Mouse (Mus musculus) urinary bladder, postnatal 25 days (tissue): ENCODE data around the gene Cdc42ep4.

Source experiments
- DNase-seq: peaks from one replicate; pipeline ENCODE4 v3.0.0; 2022; ENCODE audit warnings: low spot score

Cdc42ep4 gene

DNA sequence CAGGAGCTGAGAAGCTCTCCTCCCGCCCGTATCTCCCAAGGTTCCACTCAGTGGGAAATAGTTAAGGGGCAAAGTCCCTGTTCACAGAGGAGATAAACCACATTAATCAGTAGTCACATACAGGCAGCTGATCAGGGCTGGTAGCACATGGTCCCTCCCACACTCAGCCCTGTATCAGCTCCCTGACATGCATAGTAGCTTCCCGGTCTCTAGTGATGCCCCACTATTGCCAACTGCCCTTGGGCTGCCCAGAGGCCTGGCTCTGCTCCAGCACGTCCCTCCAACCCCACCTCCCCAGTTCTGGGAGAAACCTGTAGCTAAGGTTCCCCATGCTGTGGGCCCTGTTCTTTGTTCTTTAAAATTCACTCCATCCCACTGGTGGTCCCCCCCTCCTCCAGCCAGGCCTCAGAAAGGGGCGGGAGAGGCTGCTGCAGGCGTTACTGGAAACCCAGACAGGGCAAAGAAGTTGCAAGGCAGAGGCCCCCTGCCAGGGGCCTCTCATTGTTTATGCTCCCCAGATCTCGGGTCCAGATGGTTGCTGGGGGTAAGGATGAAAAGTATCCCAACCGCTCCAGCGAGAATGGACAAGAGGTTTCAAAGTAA is 1.8 kb downstream of the Cdc42ep4 start:
- DNase-seq, result no peak

DNA sequence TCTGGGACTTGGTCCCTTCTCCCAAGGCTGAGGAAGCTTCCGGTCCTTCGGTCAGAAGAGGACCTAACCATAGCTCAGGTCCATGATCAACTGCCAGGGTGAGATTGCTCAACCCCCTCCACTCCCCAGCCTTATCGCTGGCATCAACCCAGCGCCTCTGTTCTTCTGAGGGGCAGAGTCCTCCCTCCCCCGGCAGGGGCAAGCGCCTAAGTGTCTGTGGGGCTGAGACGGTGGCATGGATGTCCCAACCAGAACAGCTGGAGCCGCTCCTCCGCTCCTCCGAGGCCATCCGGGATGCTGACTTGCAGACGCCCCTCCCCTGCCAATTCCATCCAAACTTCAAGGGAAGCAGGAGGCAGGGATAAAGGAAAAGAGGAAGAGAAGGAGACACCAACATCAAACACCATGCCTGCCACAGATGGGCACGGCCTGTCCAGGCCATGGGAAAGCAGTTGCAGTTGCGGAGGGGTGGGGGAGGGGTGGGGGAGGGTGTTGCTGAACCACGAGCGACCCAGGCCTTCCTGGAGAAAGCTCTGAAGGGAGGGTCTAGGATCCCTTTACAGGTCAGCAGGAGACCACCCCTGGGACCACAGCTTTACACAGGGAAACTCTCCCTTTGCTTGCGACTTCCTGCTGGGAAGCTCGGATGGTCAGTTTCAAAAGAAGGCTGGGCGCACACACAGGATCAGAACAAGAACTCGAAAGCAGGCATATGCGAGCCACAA is 2.7 kb downstream of the Cdc42ep4 start:
- peak; percentile 43 for DNase-seq

DNA sequence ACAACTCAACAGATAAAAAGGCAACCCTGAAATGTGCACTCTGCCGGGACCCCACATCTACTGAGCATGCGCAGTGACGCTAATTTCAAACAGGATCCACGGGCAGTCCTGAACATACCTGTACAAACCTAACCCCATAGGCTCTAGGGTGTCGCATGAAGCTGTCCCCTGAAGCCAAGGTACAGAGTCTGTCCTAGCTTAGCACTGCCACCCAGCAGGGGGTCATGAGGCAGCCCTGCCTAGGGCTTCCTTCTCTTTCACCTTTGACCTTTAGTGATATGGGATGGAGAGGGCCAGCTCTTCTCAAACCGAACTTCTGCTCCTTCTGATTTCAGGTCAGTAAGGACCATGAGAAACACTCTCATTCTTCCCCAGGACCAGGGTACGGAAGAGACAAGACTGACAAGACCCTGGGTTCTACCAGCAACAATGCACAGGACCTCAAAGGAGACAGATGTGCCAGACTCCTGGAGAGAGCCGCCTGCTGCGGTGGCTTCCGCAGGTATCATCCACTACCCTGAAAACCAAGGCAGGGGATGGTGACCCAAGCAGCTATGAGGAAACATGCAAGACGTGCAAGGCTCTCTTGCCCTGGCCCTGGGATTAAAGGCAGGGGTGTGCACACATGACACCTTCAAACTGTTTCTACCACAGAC is 3.8 kb downstream of the Cdc42ep4 start:
- no peak for DNase-seq

DNA sequence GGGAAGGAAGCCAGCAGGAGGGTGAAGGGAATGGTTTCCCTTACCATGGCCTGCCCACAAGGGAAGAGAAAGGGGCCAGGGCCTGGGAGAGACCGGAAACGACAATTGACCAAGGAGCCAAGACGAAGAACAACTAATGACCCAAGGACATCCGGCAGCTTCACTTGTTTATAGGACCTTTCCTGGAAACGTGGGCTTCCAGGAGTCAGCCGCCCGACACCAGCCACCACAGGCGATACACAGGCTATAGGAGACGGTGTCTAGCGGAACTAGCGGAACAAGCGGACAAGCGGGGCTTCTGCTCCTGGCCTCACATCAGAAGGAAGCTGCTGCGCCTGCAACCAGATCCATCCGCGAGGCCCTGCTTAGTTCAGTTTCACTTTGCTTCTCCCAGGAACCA is 4.6 kb downstream of the Cdc42ep4 start:
- no peak for DNase-seq

DNA sequence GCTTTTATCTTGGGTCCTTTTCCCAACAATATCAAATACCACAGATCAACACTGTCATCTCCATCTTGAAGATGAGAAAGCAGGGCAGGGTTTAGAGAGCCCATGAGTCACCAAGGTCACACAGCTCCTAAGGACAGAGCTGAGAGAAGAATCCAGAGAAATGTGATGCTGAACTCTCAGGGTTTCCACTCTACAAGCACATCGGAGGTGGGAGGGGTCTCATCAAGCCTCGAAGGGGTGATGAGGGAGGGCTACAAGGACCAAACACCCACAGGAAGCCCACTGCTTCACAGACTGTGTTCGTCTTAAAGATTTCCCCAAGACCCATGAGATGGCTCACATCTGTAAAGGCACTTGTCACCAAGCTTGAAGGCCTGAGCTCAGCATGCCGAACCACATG is 5.7 kb downstream of the Cdc42ep4 start:
- no peak for DNase-seq

DNA sequence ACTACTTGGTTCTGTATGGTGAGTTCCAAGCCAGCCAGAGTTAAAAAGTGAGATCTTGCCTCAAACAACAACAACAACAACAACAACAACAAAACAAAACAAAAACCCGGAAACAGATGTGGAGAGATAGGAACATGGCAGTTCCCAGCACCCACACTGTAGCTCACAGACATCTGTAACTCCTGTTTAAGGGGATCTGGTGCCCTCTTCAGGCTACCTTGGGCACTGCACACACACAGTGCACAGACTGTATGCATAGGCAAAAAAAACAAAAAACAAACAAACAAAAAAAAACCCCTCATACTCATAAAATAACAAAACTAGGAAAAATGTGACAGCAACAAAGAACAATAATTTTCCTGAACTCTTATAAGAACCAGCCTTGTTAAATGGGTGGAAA is 8.7 kb downstream of the Cdc42ep4 start:
- no peak for DNase-seq

DNA sequence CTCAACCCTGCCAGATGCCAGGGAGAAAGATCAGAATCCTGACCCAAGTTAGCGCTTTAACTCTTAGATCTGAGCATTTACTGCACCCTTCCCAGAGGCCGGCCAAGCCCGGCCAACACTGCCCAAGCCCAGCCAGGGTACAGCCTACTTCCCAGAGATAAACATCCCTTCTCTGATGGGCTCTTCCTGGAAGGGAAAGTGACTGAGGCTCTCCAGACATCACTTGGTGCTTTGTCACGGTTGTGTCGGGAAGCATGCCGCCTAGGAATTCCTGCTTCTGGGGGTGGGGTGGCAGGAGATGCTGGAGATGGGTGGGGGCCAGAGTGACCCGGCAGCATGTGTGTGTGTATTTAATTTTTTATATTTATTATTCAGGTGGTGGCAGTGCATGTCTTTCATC is 11.6 kb downstream of the Cdc42ep4 start:
- no peak for DNase-seq

DNA sequence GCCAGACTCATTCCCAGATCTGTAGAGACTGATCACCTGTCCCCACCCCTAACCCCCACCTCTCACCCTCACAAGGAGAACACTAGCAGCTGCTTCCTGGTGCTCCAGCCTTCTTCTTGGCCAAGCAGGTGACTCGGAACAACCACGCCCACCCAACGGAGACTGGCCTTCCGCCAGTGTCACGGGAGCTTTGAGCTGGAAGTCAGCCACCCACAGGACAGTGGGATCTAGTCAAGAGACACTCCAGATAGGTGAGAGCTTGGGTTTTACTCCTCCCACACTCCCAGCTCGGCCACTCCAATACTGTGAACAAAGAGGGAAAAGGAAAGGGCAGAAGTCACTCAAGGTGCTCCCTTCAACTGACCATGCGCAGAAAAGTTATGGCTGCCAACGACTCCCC is 12.5 kb downstream of the Cdc42ep4 start:
- no peak for DNase-seq

DNA sequence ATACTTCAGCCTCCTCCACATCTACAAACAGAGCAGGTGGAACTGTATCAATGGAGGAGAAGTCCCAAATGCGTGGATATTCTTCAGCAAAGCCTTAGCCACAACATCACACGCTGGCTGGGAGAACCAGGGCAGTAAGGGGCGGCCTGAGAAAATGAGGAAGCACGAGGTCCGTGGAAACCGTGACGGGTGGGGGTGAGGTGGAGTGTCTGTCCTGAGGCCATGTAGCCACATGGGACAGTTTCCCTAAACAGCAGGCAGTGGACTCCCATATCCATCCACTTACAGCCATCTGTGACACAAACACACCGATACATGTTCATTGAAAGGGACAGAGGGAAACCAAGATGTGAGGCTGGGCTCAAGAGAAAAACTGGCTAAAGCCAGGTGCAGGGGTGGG is 13.8 kb downstream of the Cdc42ep4 start:
- DNase-seq, result no peak

DNA sequence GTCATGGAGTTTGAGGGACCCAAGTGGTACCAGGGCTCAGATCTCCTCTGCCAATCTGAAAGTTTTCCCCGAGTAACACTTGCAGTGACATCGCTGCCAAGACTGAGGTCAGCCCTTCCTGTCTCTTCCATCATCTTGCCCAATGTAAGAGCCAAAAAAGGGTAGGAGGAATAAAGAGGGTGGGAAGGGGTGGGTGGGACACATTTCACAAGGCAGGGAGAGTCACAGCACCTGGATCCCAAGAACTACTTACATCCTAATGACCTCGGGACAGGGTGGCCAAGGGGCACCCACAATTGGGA is 14.2 kb downstream of the Cdc42ep4 start:
- DNase-seq, result no peak

DNA sequence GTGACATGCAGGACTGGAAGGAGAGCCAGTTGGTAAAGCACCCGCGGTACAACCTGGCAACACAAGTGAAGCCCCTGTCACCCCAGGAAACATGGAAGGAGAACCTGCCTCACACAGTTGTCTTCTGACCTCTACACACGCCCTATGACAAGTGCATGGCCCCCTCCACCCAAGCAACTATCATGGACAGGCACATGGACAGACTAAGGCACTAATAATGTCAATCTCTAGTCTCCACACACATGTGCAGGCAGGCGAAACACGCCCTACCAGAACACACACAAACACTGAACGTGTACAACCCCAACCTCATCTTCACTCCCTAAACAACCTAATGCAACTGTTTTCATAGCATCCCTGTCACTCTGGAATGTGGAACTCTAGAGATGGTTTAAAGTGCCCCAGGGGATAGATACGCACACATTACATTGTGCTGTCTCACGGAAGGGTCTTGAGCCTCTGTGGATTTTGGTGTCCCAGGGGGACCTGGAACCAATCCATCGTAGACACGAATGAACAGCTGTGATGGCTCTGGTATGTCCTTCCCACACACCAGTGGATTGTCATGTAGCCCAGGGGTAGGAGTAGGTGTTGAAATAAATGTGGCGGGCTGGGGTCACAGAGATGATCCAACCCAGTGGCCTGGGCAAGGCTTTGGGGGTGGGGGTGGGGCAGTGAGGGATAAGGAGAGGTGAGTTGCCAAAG is 14.7 kb downstream of the Cdc42ep4 start:
- no peak for DNase-seq

DNA sequence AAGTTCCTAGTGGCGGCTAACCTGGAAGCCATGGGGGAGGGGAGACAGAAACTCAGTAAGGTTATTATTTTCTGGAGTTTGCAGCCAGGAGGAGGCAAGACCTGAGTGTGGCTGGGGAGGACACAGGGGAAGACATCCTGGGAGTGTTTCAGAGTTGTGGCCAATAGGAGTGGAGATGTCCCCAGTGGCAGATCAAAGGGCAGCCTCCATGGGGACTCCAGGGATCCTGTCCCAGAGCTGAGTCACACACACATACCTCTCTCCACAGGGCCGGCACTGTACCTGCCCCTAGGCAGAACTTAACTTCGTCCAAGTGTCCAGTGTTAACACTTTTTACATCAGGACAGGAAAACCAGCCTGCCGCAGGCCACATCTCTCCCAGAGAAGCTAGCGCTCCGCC is 16.5 kb downstream of the Cdc42ep4 start:
- DNase-seq, result no peak

DNA sequence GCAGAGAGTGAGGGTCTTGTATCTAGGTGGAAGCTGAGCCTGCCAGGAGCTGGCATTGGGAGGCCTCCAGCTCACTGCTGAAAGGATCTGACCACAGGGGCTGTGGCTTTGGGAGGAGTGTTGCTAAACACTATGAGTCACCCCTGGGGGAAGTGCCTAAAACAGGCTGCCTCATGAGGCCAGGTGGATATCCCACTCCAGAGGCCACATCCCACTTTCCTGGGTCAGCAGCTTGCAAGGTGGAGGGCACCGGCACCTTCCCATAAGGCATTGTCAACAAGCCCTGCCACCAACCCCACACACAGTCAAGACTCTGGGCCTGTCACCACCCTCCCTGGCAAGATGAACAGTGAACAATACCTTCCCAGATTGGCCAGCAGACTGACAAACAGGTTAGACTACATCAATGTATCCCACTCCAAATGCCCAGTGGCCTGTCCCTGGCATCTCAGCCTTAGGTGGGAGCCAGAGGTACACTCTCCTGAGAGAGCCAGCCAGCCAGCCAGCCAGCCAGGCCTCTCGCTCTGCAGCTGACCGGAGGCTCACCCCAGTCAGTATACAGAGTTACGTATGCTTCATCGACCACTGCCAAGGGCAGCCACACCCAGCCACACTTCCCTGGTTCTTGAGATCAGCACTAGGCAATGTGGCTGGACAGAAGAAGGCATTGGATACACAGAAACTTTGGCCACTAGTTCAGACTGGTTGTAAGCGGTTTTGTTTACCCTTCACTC is 17.9 kb downstream of the Cdc42ep4 start:
- DNase-seq, result peak; percentile 48

DNA sequence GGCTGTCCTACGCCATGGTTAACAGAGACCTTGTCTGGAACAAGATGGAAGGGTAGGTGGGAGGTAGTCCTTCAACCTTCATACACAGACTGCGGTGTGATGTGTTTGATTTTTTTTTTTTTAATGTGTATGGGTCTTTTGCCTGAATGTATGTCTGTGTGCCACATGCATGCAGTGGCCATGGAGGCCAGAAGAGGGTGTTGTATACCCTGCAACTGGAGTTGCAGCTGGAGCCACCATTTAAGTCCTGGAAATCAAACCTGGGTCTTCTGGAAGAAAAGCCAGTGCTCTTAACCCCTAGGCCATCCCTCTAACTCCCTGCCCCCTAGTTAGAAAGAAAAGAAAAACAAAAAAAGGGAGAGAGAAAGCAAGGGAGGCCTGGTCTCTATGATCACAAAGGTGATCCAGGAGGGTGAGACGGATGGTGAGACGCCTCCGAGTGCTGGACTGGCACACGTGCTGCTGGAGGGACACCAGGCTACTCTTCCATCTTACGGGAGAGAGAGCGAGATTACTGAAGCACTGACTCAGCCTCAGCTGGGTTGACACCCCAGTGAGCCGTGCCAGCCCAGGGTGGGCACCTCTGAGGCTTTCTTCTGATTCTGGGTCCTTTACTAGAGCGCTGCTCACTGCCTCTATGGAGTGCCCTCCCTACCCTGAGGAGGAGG is 19.6 kb downstream of the Cdc42ep4 start:
- no peak for DNase-seq

DNA sequence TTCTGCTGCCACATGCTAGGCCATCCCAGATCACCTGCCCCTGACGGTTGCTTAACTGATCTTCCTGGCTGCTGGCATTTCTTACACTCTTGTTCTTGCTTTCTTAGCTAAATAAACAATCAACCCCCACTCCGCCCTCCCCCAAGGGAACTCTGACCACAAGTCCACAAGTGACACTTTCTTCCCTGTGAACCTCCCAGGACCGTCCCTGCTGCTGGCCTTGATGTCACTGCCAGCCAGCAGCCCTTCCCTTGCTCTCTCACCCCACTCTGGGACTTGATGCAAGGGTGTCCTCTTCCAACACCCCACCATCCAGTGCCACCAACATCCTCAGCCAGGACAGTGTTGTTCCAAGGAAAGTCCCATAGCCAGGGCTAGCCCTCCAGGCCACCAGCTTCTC is 20.8 kb downstream of the Cdc42ep4 start:
- DNase-seq, result no peak

DNA sequence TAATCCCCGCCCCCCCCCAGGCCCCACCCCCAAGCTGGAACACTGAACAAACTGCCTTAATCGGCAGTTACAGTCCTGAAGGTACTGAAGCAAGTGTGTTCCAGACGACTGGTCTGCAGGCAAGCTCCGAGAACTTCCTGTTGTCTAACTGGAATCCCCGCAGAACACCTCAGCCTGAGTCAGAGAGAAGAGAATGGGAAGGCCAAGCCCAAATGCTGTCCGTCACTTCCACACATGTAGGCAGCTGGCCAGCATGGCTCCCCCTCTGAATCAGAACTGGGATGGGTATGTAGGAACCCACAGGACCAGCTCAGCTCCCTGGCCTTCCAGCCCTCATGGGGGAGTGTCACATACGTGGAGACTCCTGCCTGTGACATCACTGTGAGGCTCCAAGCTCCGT is 21.8 kb downstream of the Cdc42ep4 start:
- peak; percentile 48 for DNase-seq

DNA sequence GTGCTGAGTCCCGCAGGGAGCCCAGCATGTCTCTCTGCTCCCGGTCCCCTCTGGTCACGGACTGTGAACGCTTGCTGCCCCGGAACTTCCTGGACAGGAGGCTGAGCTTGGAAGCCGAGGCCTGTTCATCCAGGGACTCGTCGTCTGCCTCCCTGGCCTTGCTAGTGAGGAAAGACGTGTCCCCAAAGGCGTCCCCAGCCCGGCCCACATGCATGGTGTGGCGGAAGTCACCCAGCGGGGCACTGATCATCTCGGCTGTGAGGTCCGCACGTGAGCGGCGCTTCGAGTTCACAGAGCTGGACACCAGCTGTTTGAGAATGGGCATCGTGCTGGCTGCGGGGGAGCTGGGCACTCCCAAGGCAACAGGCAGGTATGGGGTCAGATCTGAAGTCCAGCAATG is 22.4 kb downstream of the Cdc42ep4 start:
- DNase-seq, result no peak

DNA sequence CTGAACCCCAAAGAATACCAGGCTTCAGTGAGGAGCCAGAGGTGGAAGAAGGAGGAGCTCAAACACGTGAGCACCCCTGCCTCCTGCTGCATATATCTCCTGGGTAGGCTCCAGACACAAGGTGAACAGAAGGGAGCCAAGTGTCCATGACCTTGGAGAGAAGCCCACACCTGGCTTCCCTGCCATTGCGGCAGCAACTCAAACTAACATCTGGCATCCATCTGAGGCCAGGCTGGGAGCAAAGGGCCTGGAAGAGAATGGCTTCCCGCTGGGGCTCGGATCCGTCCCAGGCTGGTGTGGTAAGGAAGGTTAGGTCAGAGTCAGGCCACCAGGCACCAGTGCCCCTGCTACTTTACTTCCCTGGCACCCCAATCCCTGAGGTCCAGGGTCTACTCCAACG is 23.7 kb downstream of the Cdc42ep4 start:
- no peak for DNase-seq

DNA sequence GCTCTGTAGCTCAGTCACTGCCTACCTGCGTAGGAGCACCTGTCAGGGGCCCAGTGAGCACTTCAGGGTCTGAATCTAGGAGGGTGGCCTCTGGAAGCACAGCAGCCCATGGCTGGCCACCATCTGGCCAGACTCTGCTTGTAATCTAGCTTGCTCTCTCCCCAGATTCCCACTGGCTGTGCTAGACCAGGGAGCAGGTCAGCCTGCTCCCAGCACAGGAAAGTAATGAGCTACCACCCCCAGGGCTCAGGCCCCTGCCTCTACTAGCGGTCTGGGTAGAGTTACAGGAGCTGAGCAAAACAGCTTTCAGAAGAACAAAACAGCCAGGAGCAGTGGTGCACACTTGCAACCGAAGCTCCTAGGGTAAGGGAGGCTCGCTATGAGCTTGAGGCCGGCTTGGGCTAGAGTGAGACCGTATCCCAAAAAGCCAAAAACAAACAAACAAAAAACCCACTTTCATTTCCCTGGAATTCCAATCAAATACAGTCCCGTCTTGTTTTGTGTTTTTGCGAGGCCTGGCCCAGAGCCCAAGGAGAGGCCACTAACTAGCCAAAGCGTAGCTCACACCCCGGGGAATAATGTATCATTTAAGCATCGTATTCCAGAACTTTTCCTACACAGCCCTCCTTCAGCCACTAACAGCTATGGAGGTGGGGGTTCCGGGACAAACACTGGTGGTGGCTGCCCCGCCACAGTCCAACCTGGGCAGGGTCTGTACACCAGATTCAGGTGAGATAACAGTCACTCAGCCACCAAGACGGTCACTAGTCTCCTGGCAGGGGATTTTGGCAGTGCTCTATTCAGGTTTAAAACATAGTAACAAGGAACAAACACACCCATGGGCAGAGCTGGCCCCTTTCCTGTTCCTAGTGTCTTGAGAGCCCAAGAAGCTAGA is 24.4 kb downstream of the Cdc42ep4 start:
- DNase-seq, result no peak

DNA sequence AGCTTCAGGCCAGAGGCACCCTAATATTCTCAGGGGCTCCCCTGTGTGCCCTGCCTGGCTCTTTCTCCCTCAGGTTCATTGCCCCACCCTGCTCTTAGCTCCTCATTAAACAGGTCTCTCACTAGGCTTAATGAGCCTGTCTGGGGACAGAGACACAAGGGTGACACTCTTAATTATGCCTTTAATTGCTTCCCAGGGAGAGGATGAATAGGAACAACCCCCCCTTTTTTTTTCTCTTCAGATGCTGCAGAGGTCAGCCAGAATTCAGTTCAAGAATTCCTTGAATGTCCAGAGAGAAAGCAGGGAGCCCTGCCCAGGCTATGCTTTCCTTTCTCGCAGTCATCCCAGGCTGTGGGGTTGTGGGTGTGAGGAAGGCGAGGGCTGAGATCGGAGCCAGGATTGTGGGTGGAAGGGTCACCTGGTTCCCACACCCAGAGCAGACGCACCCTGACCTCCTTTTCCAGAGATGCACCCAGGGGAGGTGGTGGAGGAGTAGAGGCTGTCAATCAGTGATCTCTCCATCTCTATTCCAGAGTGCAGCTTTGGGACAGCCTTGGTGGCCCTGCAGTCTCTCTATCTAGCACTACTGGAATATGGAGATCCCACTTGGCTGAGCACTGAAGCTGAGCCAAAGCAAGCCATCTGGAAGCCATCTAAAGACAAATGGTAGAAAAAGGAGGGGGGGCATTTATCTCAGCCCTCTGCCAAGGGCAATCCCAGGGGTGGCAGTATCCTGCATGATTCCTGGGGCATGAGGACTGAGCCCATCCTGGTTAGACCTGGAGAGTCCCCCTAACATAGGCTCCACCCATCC is 26.2 kb downstream of the Cdc42ep4 start:
- no peak for DNase-seq
